Mouse (Mus musculus) heart, adult 2 months (tissue): ENCODE measurements around the gene Cep63. TPM values are rescaled to one million over a fixed set of nuclear protein-coding genes. Genes with fewer than 3 reads are reported as not detected.

ENCODE experiments used
- DNase-seq, 2 experiments: peaks; one replicate each; pipeline ENCODE4 v3.0.0; 2021
- H3K27ac ChIP-seq: fragments of 200-600 bp; 2 replicates; pipeline ENCODE4 v1.8.1; 2022
- H3K27me3 ChIP-seq: fragments of 200-500 bp; 2 replicates; pipeline ENCODE4 v1.6.1; 2012; ENCODE audit warnings: mild to moderate bottlenecking, low read length, inconsistent platforms, mixed read lengths; ENCODE audit not compliant: control insufficient read depth, insufficient read depth
- H3K36me3 ChIP-seq: fragments of 200-500 bp; 2 replicates; pipeline ENCODE4 v1.6.1; 2012; ENCODE audit warnings: low read length, inconsistent platforms; ENCODE audit not compliant: control insufficient read depth, insufficient read depth
- H3K4me1 ChIP-seq: fragments of 200-500 bp; 2 replicates; pipeline ENCODE4 v1.6.1; 2011; ENCODE audit warnings: low read length; ENCODE audit not compliant: control insufficient read depth, insufficient read depth
- H3K4me3 ChIP-seq: fragments of 200-600 bp; 2 replicates; pipeline ENCODE4 v1.8.1; 2022
- H3K79me2 ChIP-seq: fragments of 200-500 bp; replicated peaks from 2 replicates; pipeline ENCODE4 v1.6.1; 2012; ENCODE audit warnings: mild to moderate bottlenecking, inconsistent platforms, low read length, moderate library complexity, mixed read lengths; ENCODE audit not compliant: control insufficient read depth, insufficient read depth
- H3K9ac ChIP-seq: fragments of 200-500 bp; 2 replicates; pipeline ENCODE4 v1.6.1; 2012; ENCODE audit warnings: low read depth, mild to moderate bottlenecking, control low read depth, inconsistent platforms, low read length, mixed read lengths
- CTCF ChIP-seq: fragments of 200-600 bp; IDR thresholded peaks from 2 replicates; pipeline ENCODE4 v1.8.1; 2022; ENCODE audit warnings: antibody characterized with exemption, mild to moderate bottlenecking, moderate library complexity
- EP300 ChIP-seq: fragments of 200-500 bp; IDR thresholded peaks from 2 replicates; pipeline ENCODE4 v1.6.1; 2011; ENCODE audit warnings: low read depth, low read length, control low read depth; ENCODE audit not compliant: insufficient read depth
- POLR2A ChIP-seq: fragments of 200-500 bp; IDR thresholded peaks from 2 replicates; pipeline ENCODE4 v1.6.1; 2011; ENCODE audit warnings: mild to moderate bottlenecking, low read depth, low read length, control low read depth; ENCODE audit not compliant: insufficient read depth
- WGBS: fragments of 180-500 bp; shearing (Covaris S2); methylation state at CpG from one replicate; pipeline ENCODE4 v1.1.7; 2018; 5-methylcytosine and 5-hydroxymethylcytosine counted together
- intact Hi-C: fragments of 180-260 bp; cut with DNase I; formaldehyde crosslinking; loops from one replicate; pipeline ENCODE4 v1.15.1; 2025
- polyA plus RNA-seq: library from polyadenylated mRNA; depleted of rRNA; stranded (reverse); fragments of >200 nt; gene quantifications from 2 replicates; pipeline ENCODE4 v1.2.3, GENCODE M21; 2012
- total RNA-seq, 2 experiments: library from RNA; stranded (reverse); gene quantifications; 2 replicates each; pipeline ENCODE4 v1.2.3; 2021

Cep63 gene
- total and polyA plus RNA-seq, 3 experiments: 7.3 to 57.5 (median 49.4) TPM

DNA sequence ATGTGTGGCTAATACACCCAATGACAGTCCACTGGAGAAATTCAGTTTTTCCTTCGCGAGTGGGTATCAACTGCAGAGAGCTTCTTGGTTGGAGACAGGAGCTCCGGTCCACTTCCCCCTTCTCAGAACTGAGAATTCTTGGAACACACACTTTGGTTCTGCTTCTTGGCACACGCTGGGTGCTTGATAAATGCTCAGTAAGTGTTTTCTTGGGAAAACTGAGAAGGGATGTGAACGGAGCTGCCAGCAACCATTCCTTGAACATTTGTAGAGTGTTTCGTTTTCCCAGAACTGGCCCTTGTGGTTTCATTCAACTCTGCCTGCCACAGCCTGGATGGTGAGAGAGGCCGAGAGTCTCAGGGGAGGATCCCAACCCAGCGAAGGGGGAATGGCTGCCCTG is 77.1 kb downstream of the Cep63 start:
- H3K79me2 ChIP-seq: no peaks in the 10 kb centered on the region
- no peak overlapping the region for H3K27ac ChIP-seq
- no peak overlapping the region for H3K9ac ChIP-seq
- no peaks in the 10 kb centered on the region for H3K27me3 ChIP-seq
- no peaks in the 10 kb centered on the region for H3K36me3 ChIP-seq
- H3K4me3 ChIP-seq: no peak overlapping the region
- intact Hi-C loops: loop anchor here (5.0 to 10.0 kb wide), 3 partner anchors 57 to 1234 kb away; no protein-coding TSS in a partner anchor
- no peak for TF ChIP-seq CTCF
- TF ChIP-seq EP300: no peak
- TF ChIP-seq POLR2A: no peak
- H3K4me1 ChIP-seq: peaks cover 1% of the 10 kb centered on the region; the same call in 1 of the 2 replicates
- DNase-seq: no peak
- 64% methylated on average over 8 of the region's 8 CpGs for WGBS

DNA sequence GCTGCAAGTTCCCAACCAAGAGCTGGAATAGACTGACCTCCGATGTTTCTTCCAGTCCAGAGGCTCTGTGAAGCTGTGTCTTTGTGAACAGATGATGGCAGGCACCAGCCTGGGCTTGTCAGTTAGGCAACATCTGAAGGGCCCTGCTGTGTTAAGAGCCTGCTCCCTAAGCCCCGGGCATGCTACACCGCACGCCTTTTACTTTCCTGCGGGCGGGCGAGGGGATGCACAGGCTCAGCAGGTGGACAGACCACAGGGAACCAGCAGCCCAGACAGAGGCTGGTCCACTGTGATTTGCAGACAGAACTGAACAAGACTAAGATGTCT is 79.3 kb downstream of the Cep63 start:
- no peak for DNase-seq
- no peak overlapping the region for H3K9ac ChIP-seq
- intact Hi-C loops: loop anchor here (5.0 to 10.0 kb wide), 3 partner anchors 55 to 1232 kb away; no protein-coding TSS in a partner anchor
- H3K27me3 ChIP-seq: no peaks in the 10 kb centered on the region
- no peak overlapping the region for H3K27ac ChIP-seq
- TF ChIP-seq CTCF (no peak), POLR2A (no peak), EP300 (no peak)
- no peaks in the 10 kb centered on the region for H3K79me2 ChIP-seq
- H3K4me3 ChIP-seq: no peak overlapping the region
- H3K36me3 ChIP-seq: no peaks in the 10 kb centered on the region
- WGBS: 77% methylated on average over 7 of the region's 7 CpGs
- H3K4me1 ChIP-seq: peaks cover 1% of the 10 kb centered on the region; the same call in 1 of the 2 replicates

DNA sequence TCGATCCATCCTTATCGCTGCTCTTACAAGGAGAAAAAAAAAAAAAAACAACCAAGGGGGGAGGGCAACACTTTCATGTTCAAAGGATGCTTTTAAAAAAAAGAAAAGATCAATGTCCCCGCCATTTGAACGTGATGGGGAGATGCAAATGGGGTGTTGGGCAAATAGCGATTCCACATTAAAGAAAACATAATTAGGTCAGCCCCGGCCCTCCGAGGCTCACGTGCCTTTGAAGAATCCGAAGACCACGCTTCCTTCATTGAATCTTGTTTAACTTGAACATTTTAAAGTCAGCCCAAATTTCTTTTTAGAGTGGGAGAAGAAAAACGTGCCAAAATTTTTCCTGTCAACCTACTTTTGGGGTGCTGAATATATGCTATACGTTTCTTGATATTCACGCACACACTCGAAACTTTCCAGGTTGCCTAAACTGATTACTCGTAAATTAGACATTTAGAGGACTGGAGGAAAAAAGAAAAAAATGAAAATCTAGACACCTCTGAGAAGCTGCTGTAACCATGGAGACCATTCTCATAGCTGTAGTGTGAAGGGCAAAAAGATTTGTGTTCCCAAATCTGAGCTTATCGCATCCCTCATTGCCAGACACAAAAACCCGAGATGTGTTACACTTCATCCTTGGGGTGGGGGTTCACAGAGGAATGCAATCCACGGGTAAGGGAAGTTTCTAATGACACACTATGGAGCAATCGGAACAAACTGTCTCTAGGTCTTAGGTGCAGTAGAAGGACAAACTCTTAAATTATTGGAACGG is 79.9 kb downstream of the Cep63 start:
- H3K9ac ChIP-seq: no peak overlapping the region
- H3K4me3 ChIP-seq: no peak overlapping the region
- no peak overlapping the region for H3K27ac ChIP-seq
- TF ChIP-seq POLR2A (no peak), EP300 (no peak), CTCF (no peak)
- no peaks in the 10 kb centered on the region for H3K27me3 ChIP-seq
- H3K4me1 ChIP-seq: peaks cover 1% of the 10 kb centered on the region; the same call in 1 of the 2 replicates
- no peaks in the 10 kb centered on the region for H3K79me2 ChIP-seq
- 84% methylated on average over 20 of the region's 20 CpGs for WGBS
- H3K36me3 ChIP-seq: no peaks in the 10 kb centered on the region
- intact Hi-C loops: loop anchor here (5.0 to 10.0 kb wide), 3 partner anchors 54 to 1232 kb away; no protein-coding TSS in a partner anchor
- DNase-seq: no peak

DNA sequence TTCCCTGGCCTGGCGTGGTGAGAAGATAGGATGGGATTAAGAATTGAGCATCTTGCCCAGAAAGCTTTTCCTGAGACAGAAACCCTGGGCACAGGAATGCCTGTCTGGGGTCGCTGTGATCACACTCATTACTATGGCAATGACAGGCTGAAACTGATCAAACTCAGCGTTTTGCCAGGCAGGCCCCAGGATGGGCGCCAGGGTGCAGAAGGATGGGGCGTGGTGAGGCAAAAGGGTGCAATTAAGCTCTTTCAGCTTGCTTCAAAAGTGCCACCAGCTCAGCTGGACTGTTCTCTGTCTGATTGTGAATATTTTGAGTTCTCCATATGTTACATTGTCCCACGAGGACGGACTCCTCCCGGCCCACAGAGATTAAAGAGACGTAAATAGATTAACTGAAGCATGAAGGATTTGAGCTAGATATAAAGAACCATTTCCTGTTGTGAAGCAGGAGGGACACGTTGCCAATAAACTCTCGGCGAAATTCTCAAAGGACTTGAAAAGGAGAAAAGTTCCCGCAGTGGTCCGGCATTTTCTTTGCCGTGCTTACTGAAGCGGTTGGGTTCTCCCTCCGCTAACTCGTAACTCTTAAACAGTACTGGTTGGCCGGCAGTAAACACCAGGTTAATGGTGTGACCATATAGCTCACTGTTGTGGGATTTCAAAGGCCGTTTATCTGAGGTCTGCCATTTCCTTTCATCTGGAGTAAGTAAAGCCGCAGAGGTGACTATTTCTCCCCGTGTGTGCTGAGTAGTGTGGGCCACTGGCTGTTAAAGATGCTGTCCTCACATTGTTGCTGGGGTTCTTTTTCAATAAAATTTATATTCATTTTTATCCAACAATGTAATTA is 80.7 kb downstream of the Cep63 start:
- H3K79me2 ChIP-seq: no peaks in the 10 kb centered on the region
- 46% methylated on average over 22 of the region's 22 CpGs for WGBS
- no peak for DNase-seq
- intact Hi-C loops: loop anchor here (1.0 to 10.0 kb wide), 5 partner anchors 53 to 1231 kb away; no protein-coding TSS in a partner anchor
- H3K4me3 ChIP-seq: no peak overlapping the region
- no peaks in the 10 kb centered on the region for H3K36me3 ChIP-seq
- no peak overlapping the region for H3K9ac ChIP-seq
- H3K27ac ChIP-seq: no peak overlapping the region
- no peak for TF ChIP-seq EP300
- H3K27me3 ChIP-seq: no peaks in the 10 kb centered on the region
- peaks cover 1% of the 10 kb centered on the region; the same call in 1 of the 2 replicates for H3K4me1 ChIP-seq

DNA sequence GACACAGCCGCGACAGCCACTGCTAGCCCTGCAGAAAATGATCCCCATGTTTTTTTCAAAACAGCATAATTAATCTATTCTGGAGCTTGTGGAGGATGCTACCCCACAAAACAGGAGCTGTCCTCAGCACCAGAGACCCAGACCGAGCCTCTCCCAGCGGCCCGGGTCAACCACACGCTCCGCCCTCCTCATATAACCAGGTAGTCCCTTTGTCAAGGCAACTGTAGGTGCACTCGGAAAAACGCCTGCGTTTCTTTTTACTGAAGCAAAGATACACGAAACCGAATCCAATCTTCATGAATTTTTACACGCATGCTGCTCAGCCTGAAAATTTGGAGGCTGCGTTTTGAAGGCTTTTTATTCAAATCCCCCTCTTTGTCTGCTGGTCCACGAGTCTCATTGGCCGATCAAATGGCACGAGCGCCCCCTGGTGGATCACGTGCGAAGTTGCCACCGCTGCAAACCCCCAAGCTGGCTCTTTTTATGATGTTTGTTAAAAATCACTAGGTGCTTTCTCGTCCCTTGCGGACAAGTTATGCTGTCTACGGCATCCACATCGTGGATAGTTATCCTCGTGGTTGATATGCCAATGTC is 81.5 kb downstream of the Cep63 start:
- H3K27me3 ChIP-seq: no peaks in the 10 kb centered on the region
- WGBS: 3% methylated on average over 26 of the region's 26 CpGs
- no peak overlapping the region for H3K4me3 ChIP-seq

More for the DNA sequence above, 81.5 kb downstream of the Cep63 start:
- no peak overlapping the region for H3K27ac ChIP-seq
- no peak overlapping the region for H3K9ac ChIP-seq
- no peaks in the 10 kb centered on the region for H3K36me3 ChIP-seq
- H3K79me2 ChIP-seq: no peaks in the 10 kb centered on the region
- TF ChIP-seq POLR2A (no peak), EP300 (0 out of 2 replicates have a peak, but pooled peaks have one; percentile 21), CTCF (peak; percentile 99)
- H3K4me1 ChIP-seq: peaks cover 1% of the 10 kb centered on the region; the same call in 1 of the 2 replicates
- DNase-seq: peak; percentile 76 to 88
- intact Hi-C loops: loop anchor here (1.0 to 10.0 kb wide), 5 partner anchors 53 to 1230 kb away; no protein-coding TSS in a partner anchor
